Mouse (Mus musculus) liver, embryonic 11.5 days (tissue): ENCODE data around the gene Fryl. TPM values are rescaled to one million over a fixed set of nuclear protein-coding genes. Genes with fewer than 3 reads are reported as not detected.
A peak's percentile ranks its signal among the peaks of the same experiment; 100 is the strongest.

Experiments used
- ATAC-seq: fragments of 200-750 bp; cut with Nextera tagmentation; replicated peaks from 2 replicates; pipeline ENCODE4 v1.8.0; 2017; ENCODE audit warnings: moderate number of reproducible peaks, mild to moderate bottlenecking, moderate TSS enrichment, moderate library complexity; ENCODE audit not compliant: low FRiP score
- DNase-seq: peaks from one replicate; pipeline ENCODE4 v3.0.0-alpha.2; 2017; ENCODE audit warnings: low spot score
- H3K27ac ChIP-seq: fragments of 300-500 bp; sonication (generic); 2 replicates; pipeline ENCODE4 v1.5.1; 2014; ENCODE audit warnings: mild to moderate bottlenecking, low read depth, low read length, control low read depth
- H3K27me3 ChIP-seq: fragments of 300-500 bp; sonication (generic); replicated peaks from 2 replicates; pipeline ENCODE4 v1.6.1; 2014; ENCODE audit warnings: low read length, mixed read lengths; ENCODE audit not compliant: control insufficient read depth, insufficient read depth
- H3K36me3 ChIP-seq: fragments of 300-500 bp; sonication (generic); 2 replicates; pipeline ENCODE4 v1.6.1; 2014; ENCODE audit warnings: mild to moderate bottlenecking, low read length, moderate library complexity, mixed read lengths; ENCODE audit not compliant: control insufficient read depth, insufficient read depth
- H3K4me1 ChIP-seq: fragments of 300-500 bp; sonication (generic); replicated peaks from 2 replicates; pipeline ENCODE4 v1.6.1; 2014; ENCODE audit warnings: low read length, mixed read lengths; ENCODE audit not compliant: control insufficient read depth, insufficient read depth
- H3K4me2 ChIP-seq: fragments of 300-500 bp; sonication (generic); 2 replicates; pipeline ENCODE4 v1.6.1; 2014; ENCODE audit warnings: mild to moderate bottlenecking, control low read depth, moderate library complexity
- H3K4me3 ChIP-seq: fragments of 300-500 bp; sonication (generic); 2 replicates; pipeline ENCODE4 v1.5.1; 2014; ENCODE audit warnings: low read depth, low read length, control low read depth
- H3K9ac ChIP-seq: fragments of 300-500 bp; sonication (generic); 2 replicates; pipeline ENCODE4 v1.6.1; 2014; ENCODE audit warnings: low read depth, low read length, control low read depth
- H3K9me3 ChIP-seq: fragments of 300-500 bp; sonication (generic); 2 replicates; pipeline ENCODE4 v1.6.1; 2016; ENCODE audit warnings: low read length, inconsistent platforms, mixed read lengths; ENCODE audit not compliant: control insufficient read depth
- WGBS: fragments of 180-500 bp; shearing (Covaris S2); extraction: QIAGEN DNeasy Blood & Tissue Kit; methylation state at CpG from one replicate; pipeline ENCODE4 v1.1.7; 2014; 5-methylcytosine and 5-hydroxymethylcytosine counted together
- polyA plus RNA-seq: library from polyadenylated mRNA; unstranded; fragments of >200 nt; fragmentation: Nextera tagmentation; extraction: Ambion mirVana; gene quantifications from 2 replicates; pipeline ENCODE4 v1.2.1, GENCODE M21; 2014

Fryl gene
- polyA plus RNA-seq, 1 experiment from 2014 or later: 39.7 TPM

DNA sequence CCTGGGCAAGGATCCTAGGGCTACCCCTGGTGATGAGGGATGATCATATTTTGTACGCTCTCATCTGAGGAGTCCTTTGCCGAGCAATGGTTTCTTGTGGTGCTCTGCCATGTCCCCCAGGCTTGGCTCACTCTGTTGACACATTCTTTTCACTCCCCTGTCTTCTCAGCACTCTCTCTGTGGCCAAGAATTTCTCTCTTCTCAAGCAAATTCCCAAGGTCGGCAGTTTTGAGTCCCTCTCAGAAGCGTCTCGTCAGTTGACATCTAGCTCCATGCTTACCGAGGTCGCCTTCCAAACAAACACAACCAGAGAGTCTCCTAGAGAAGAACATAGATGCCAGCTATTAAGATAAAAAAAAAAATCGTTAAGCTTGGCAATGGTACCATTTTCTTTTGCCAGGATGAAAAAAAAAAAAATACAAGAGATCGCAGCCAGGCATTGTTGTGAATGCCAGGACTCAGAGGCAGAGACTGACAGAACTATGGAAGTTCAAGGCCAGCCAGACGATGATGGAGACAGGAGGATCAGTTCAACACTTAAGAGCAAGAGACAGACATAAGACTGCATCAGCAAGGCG is 12.3 kb upstream of the Fryl start:
- H3K4me1 ChIP-seq: no peaks in the 10 kb centered on the region
- no peak overlapping the region for H3K4me3 ChIP-seq
- no peak overlapping the region for H3K4me2 ChIP-seq
- ATAC-seq: no peak
- no peaks in the 10 kb centered on the region for H3K36me3 ChIP-seq
- H3K9me3 ChIP-seq: no peaks in the 10 kb centered on the region
- DNase-seq: no peak
- 75% methylated on average over 11 of the region's 11 CpGs for WGBS
- H3K27ac ChIP-seq: no peak overlapping the region
- no peak overlapping the region for H3K9ac ChIP-seq
- H3K27me3 ChIP-seq: no peaks in the 10 kb centered on the region

DNA sequence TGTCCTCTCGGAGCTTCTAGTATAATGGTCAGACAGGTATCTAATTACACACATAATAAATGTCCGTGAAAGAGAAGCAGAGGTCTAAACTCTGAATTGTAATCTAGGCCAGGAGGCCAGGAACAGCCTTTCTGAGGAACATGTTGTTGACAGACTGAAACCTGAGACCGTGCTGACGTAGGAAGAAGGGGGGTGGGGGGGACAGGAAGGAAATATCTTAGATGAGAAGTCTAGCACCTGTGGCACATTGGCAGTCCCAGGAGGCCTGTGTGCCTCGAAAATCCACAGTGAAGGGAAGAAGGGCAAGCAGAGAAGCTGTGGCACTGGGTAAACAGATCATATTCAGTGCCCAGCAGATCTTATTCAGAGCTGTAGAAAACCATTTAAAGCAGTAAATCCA is 9.0 kb upstream of the Fryl start:
- Histone ChIP-seq H3K4me3 (no peak overlapping the region), H3K9ac (no peak overlapping the region), H3K4me2 (no peak overlapping the region), H3K4me1 (no peaks in the 10 kb centered on the region), H3K27me3 (no peaks in the 10 kb centered on the region), H3K27ac (no peak overlapping the region), H3K9me3 (no peaks in the 10 kb centered on the region), H3K36me3 (no peaks in the 10 kb centered on the region)
- ATAC-seq: no peak
- WGBS: 46% methylated on average over 5 of the region's 5 CpGs
- DNase-seq: no peak

DNA sequence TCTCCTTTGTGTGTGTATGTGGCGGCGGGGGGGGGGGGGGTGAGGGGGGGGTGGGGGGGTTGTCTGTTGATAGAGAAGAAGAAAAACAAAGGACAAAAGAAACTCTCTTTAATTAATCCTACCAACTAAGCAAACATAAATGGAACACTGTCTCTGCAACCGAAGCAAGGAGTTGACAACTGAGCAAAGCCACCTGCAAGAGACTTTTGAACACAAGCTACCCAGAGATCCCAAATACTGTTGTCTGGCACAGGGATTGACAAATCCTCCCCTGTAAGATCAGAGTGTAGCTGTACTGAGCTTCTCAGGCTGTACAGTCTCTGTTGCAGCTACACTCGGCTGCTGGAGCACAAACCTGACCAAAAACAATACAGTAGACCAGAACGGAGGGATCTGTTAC is 7.7 kb upstream of the Fryl start:
- no peaks in the 10 kb centered on the region for H3K4me1 ChIP-seq
- H3K9ac ChIP-seq: no peak overlapping the region
- no peaks in the 10 kb centered on the region for H3K9me3 ChIP-seq
- WGBS: 72% methylated on average over 4 of the region's 5 CpGs
- H3K27ac ChIP-seq: no peak overlapping the region
- no peak overlapping the region for H3K4me3 ChIP-seq
- no peak for DNase-seq
- no peak overlapping the region for H3K4me2 ChIP-seq
- no peak for ATAC-seq
- H3K36me3 ChIP-seq: no peaks in the 10 kb centered on the region
- no peaks in the 10 kb centered on the region for H3K27me3 ChIP-seq

DNA sequence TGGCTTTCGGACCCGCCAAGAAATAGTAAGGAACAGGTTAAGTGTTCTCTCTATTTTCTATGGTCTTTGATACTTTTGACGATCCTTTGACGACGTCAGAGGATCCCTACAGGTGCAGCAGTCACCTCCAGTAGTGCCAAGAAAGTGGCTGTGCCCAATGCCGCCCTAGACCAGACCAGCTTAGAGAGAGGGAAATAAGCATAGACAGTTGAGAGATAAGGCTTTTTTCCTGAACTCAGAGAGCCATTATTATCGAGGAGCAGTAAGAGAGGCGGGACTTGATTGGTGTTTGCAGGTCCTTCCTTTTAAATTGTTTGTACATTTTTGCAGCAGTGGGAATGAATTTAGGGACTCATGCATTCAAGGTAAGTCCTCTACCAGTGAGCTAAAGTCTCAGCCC is 1.3 kb upstream of the Fryl start:
- no peak for DNase-seq
- peak overlapping the region; percentile 6; the same call in 1 of the 2 replicates for H3K27ac ChIP-seq
- peak overlapping the region; percentile 44 for H3K9ac ChIP-seq
- 43% methylated on average over 8 of the region's 8 CpGs for whole genome bisulfite sequencing
- no peaks in the 10 kb centered on the region for H3K9me3 ChIP-seq
- peak overlapping the region; percentile 89 for H3K4me3 ChIP-seq
- H3K4me1 ChIP-seq: peaks cover 26% of the 10 kb centered on the region
- H3K4me2 ChIP-seq: peak overlapping the region; percentile 79
- H3K36me3 ChIP-seq: no peaks in the 10 kb centered on the region
- ATAC-seq: no peak
- no peaks in the 10 kb centered on the region for H3K27me3 ChIP-seq

DNA sequence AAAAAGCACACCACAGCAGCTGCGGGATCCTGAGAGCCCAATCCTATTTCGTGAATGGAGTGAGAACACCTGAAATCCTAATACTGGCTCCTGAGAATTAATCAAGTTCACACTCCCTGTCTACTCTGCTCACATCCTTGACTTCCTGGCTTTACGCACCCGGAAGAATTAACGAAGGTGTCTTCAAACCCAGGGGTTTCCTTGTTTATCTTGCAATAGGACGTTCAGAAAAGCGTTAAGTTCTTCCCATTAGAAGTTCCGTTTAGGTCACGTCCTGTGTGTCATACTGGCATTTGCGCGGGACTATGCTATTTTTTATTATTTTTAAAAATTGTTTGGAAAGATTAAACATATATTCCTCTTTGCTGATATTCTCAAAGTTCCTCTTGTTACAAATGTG is 677 bp upstream of the Fryl start:
- Histone ChIP-seq H3K9ac (peak overlapping the region; percentile 44), H3K4me1 (peaks cover 30% of the 10 kb centered on the region), H3K27ac (peak overlapping the region; percentile 6; the same call in 1 of the 2 replicates), H3K4me3 (peak overlapping the region; percentile 89), H3K4me2 (peak overlapping the region; percentile 79), H3K36me3 (no peaks in the 10 kb centered on the region), H3K9me3 (no peaks in the 10 kb centered on the region), H3K27me3 (no peaks in the 10 kb centered on the region)
- 2% methylated on average over 11 of the region's 11 CpGs for WGBS
- DNase-seq (no peak), ATAC-seq (no peak)

DNA sequence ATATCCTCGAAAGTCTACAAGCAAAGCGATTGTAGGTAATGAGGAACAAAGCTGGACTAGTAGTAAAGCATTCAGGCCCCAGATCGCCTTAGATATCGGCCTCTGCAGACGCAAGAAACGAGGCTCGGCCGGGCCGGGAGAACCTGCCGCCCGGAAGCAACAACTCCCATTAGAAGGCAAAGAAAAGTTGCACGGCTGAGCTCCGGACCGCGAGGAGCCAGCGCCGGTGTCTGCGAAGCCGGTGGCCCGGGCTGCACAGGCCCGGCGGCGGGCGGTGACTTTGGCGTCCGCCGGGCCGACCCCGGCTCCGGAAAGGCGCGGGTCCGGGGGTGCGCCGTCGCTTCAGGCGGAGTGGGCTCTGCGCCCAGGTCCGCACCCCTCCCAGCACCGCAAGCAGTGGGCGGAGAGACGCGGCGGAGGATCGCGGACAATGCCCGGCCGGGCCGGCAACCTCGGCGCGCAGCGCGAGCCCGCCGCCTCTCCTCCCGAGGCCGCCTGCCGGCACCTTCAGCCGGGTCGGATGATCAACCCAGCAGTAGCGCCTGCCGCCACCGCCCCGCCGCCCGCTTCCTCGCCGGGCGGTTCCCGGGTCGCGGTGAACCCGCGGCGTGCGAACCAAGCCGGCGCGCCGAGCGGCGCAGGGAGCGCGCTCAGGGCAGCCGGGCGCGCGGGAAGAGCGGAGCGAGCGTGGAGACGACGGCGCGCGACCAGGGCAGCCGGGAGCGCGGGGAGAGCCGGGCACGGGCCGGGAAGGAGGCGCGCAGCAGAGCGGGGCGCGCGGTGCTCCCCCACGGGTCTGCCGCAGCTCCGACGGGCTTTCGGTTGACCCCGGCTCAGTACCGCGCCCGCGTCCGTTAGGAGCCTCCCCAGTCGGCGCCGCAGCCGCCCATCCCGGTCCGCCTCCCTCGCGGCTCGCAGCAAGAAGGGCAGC is 833 bp downstream of the Fryl start:
- ATAC-seq: peak; percentile 44
- peaks cover 34% of the 10 kb centered on the region for H3K4me1 ChIP-seq
- peak; percentile 66 for DNase-seq

DNA sequence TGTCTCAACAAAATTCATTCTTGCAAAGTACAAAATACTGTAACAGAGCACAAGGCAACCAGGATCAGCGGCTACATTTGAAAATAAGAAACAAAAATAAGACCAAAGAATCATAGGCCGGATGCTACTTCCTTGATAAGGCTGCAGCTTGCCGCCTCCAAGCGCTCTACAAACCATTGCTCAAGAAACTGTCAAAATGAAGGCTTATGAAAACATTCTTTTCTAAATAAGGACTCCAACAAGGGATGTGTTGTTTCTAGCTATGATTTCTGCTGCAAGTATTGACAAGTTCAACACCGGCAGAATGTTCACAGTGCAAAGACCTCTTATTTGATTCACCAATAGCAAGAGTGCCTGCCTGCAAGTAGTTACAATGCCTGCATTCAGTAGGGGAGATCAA is 1.8 kb downstream of the Fryl start:
- Histone ChIP-seq H3K4me1 (peaks cover 34% of the 10 kb centered on the region), H3K4me3 (peak overlapping the region; percentile 89), H3K4me2 (peak overlapping the region; percentile 86), H3K36me3 (no peaks in the 10 kb centered on the region), H3K9ac (peak overlapping the region; percentile 90), H3K27me3 (no peaks in the 10 kb centered on the region), H3K27ac (peak overlapping the region; percentile 82), H3K9me3 (no peaks in the 10 kb centered on the region)
- 20% methylated on average over 5 of the region's 5 CpGs for WGBS
- DNase-seq (no peak), ATAC-seq (no peak)

More for the DNA sequence above, 833 bp downstream of the Fryl start:
- Histone ChIP-seq H3K27ac (peak overlapping the region; percentile 82), H3K9me3 (no peaks in the 10 kb centered on the region), H3K9ac (peak overlapping the region; percentile 90), H3K36me3 (no peaks in the 10 kb centered on the region), H3K4me3 (peak overlapping the region; percentile 89), H3K4me2 (peak overlapping the region; percentile 86), H3K27me3 (no peaks in the 10 kb centered on the region)
- WGBS: under 1% methylated on average over 105 of the region's 129 CpGs

DNA sequence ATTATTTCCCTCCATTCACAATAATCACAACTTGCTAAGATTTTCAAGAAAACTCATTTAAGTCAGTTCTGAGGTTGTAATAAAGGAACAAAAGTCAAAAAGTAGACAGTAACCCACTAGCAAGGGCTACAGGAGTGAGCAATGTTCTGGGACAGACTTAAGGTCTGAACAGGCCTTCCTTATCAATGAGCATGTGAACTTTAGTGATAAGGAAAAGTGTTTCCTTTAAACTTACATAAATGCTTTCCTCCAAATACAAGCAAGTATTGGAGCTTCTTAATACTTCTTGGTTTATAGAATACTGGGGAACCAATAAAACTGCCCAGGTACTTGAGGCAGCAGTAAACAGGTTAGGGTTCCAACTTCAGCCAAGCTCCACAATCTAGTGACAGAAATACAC is 3.7 kb downstream of the Fryl start:
- H3K4me2 ChIP-seq: peak overlapping the region; percentile 45
- no peak for DNase-seq
- no peak for ATAC-seq
- peaks cover 31% of the 10 kb centered on the region for H3K4me1 ChIP-seq
- no peaks in the 10 kb centered on the region; the same call in 1 of the 2 replicates for H3K36me3 ChIP-seq
- no peaks in the 10 kb centered on the region for H3K9me3 ChIP-seq
- no peak overlapping the region for H3K9ac ChIP-seq
- no peak overlapping the region for H3K4me3 ChIP-seq
- no peaks in the 10 kb centered on the region for H3K27me3 ChIP-seq
- 0 out of 2 replicates have a peak overlapping the region, but pooled peaks have one; percentile 33 for H3K27ac ChIP-seq
